Mouse (Mus musculus) limb, embryonic 14.5 days (tissue): Measurements from ENCODE around the gene Oas1h. TPM values are rescaled to one million over a fixed set of nuclear protein-coding genes. Genes with fewer than 3 reads are reported as not detected.

ENCODE experiments used
- ATAC-seq: fragments of 200-750 bp; cut with Nextera tagmentation; 2 replicates; pipeline ENCODE4 v1.8.0; 2017; ENCODE audit warnings: low read depth, moderate number of reproducible peaks, moderate TSS enrichment; ENCODE audit not compliant: low FRiP score
- DNase-seq: peaks from one replicate; pipeline ENCODE4 v3.0.0-alpha.2; 2015; ENCODE audit warnings: low spot score
- H3K27ac ChIP-seq: fragments of 300-500 bp; sonication (generic); replicated peaks from 2 replicates; pipeline ENCODE4 v1.5.1; 2014; ENCODE audit warnings: low read depth, mild to moderate bottlenecking, low read length, moderate library complexity, mixed read lengths
- H3K27me3 ChIP-seq: fragments of 300-500 bp; sonication (generic); 2 replicates; pipeline ENCODE4 v1.6.1; 2014; ENCODE audit warnings: low read length, mixed read lengths; ENCODE audit not compliant: control insufficient read depth, insufficient read depth
- H3K36me3 ChIP-seq: fragments of 300-500 bp; sonication (generic); 2 replicates; pipeline ENCODE4 v1.6.1; 2014; ENCODE audit warnings: mild to moderate bottlenecking, low read length, moderate library complexity, mixed read lengths; ENCODE audit not compliant: control insufficient read depth, insufficient read depth
- H3K4me1 ChIP-seq: fragments of 300-500 bp; sonication (generic); 2 replicates; pipeline ENCODE4 v1.6.1; 2014; ENCODE audit warnings: antibody characterized with exemption, low read length, mixed read lengths; ENCODE audit not compliant: control insufficient read depth, insufficient read depth
- H3K4me2 ChIP-seq: fragments of 300-500 bp; sonication (generic); replicated peaks from 2 replicates; pipeline ENCODE4 v1.6.1; 2014; ENCODE audit warnings: low read depth, mild to moderate bottlenecking, low read length, moderate library complexity; ENCODE audit not compliant: severe bottlenecking
- H3K4me3 ChIP-seq: fragments of 300-500 bp; sonication (generic); replicated peaks from 2 replicates; pipeline ENCODE4 v1.5.1; 2014; ENCODE audit warnings: low read length
- H3K9ac ChIP-seq: fragments of 300-500 bp; sonication (generic); 2 replicates; pipeline ENCODE4 v1.6.1; 2014; ENCODE audit warnings: mild to moderate bottlenecking, low read depth, low read length, moderate library complexity; ENCODE audit not compliant: severe bottlenecking
- H3K9me3 ChIP-seq: fragments of 300-500 bp; sonication (generic); 2 replicates; pipeline ENCODE4 v1.6.1; 2016; ENCODE audit warnings: low read length; ENCODE audit not compliant: control insufficient read depth
- POLR2A ChIP-seq: fragments of 200-500 bp; IDR thresholded peaks from 2 replicates; pipeline ENCODE4 v1.8.0; 2012; ENCODE audit warnings: inconsistent platforms, mild to moderate bottlenecking, moderate library complexity, borderline replicate concordance; ENCODE audit not compliant: insufficient read depth, insufficient read length; ENCODE audit errors: extremely low read depth
- WGBS: fragments of 180-500 bp; shearing (Covaris S2); extraction: QIAGEN DNeasy Blood & Tissue Kit; methylation state at CpG from one replicate; pipeline ENCODE4 v1.1.7; 2014; 5-methylcytosine and 5-hydroxymethylcytosine counted together
- polyA plus RNA-seq, 2 experiments: library from polyadenylated mRNA; depleted of rRNA in 1 of 2; stranded (reverse) in 1 of 2; unstranded in 1 of 2; fragments of >200 nt; fragmentation: Nextera tagmentation in 1 of 2; extraction: Ambion mirVana in 1 of 2; gene quantifications; 2 replicates each; pipeline versions ENCODE4 v1.2.1 to v1.2.3; 2012 to 2014

Gene Oas1h
- polyA plus RNA-seq (2012; rRNA removed) (not detected in 2 replicates), polyA plus RNA-seq (2014; fragmentation: Nextera tagmentation; extraction: Ambion mirVana) (not detected in 2 replicates)

DNA sequence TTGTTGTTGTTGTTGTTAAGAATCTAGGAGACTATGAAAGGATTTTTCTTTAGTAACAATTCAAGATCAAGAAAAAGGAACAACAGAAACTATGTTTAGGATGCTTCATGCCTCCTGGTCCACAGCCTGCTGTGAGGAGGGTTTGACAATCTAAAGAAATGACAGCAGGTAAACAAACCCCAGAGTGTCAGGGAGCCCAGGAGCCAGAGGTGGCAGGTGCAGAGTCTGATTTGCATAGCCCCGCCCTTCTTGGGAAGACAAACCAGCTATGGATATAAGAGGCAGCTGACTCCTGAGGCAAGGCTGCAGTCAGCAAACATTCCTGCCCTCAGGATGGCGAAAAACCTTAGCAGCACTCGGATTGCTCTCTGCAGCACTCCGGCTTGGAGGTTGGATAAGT lies at the start of gene Oas1h:
TSS of gene Oas1h (plus strand) at position 301 of the 400 bp plus-strand sequence.
- no peaks in the 10 kb centered on the region for H3K27me3 ChIP-seq
- no peaks in the 10 kb centered on the region for H3K4me1 ChIP-seq
- H3K9me3 ChIP-seq = no peaks in the 10 kb centered on the region
- no peak within 1 kb of the TSS for H3K4me3 ChIP-seq
- H3K36me3 ChIP-seq = no peaks in the 10 kb centered on the region
- WGBS = 56% methylated on average over 4 of the region's 4 CpGs
- no peak within 1 kb of the TSS for H3K4me2 ChIP-seq
- ATAC-seq (no peak), DNase-seq (no peak)
- no peak within 1 kb of the TSS for H3K27ac ChIP-seq
- no peak within 1 kb of the TSS for H3K9ac ChIP-seq
- TF ChIP-seq POLR2A = no peak

GRCm38 (mm10) chr5:120811951-120812819 lies 49.0 kb upstream of the Oas1h start, which contains the start of gene Oas1c:
TSS of gene Oas1c (minus strand) at chr5:120812514.
- peak within 1 kb of the TSS; percentile 51 for H3K9ac ChIP-seq
- no peaks in the 10 kb centered on the region for H3K9me3 ChIP-seq
- 4% methylated on average over 18 of the region's 18 CpGs for WGBS
- H3K36me3 ChIP-seq = no peaks in the 10 kb centered on the region
- peak; percentile 90 for ATAC-seq
- no peak for TF ChIP-seq POLR2A
- H3K4me1 ChIP-seq = peaks cover 4% of the 10 kb centered on the region; the same call in 1 of the 2 replicates
- H3K4me3 ChIP-seq = peak within 1 kb of the TSS; percentile 24
- DNase-seq = peak; percentile 86
- peak within 1 kb of the TSS; percentile 73 for H3K27ac ChIP-seq
- H3K4me2 ChIP-seq = peak within 1 kb of the TSS; percentile 57
- no peaks in the 10 kb centered on the region for H3K27me3 ChIP-seq

DNA sequence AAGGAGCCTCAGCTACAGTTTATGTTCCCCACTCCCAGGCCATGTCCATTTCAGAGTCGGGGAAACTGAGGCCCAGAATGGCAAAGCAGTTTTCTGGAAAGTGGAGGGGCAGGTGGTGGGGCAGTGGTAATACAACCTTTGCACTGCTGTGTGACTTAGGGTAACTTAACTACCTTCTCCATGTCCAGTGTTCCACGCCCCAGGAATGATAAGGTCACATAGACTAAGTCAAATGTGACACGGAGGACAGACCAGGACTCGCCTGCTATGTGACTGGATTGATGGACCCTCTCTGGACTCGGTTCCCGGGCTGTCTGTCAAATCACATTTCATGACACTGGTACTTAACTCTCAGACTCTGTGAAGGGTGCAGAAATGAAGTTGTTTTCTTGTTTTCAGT lies 48.2 kb upstream of the Oas1h start:
- DNase-seq = no peak
- 85% methylated on average over 6 of the region's 6 CpGs for WGBS
- H3K4me3 ChIP-seq = peak overlapping the region; percentile 24
- H3K27ac ChIP-seq = no peak overlapping the region
- H3K9ac ChIP-seq = peak overlapping the region; percentile 1; the same call in 1 of the 2 replicates
- ATAC-seq = no peak
- H3K27me3 ChIP-seq = no peaks in the 10 kb centered on the region
- no peak for TF ChIP-seq POLR2A
- no peaks in the 10 kb centered on the region for H3K36me3 ChIP-seq
- H3K4me1 ChIP-seq = peaks cover 4% of the 10 kb centered on the region; the same call in 1 of the 2 replicates
- no peaks in the 10 kb centered on the region for H3K9me3 ChIP-seq
- peak overlapping the region; percentile 57 for H3K4me2 ChIP-seq

- peaks cover 10% of the 10 kb centered on the region; the same call in 1 of the 2 replicates for H3K9me3 ChIP-seq
- DNase-seq = no peak
- H3K36me3 ChIP-seq = no peaks in the 10 kb centered on the region
- no peak for TF ChIP-seq POLR2A
- H3K4me1 ChIP-seq = peaks cover 4% of the 10 kb centered on the region; the same call in 1 of the 2 replicates
- no peak overlapping the region for H3K9ac ChIP-seq
- H3K27me3 ChIP-seq = no peaks in the 10 kb centered on the region
- no peak overlapping the region for H3K27ac ChIP-seq
- no peak for ATAC-seq
- 48% methylated on average over 3 of the region's 3 CpGs for WGBS
- H3K4me2 ChIP-seq = no peak overlapping the region
- no peak overlapping the region for H3K4me3 ChIP-seq
Measured at GRCm38 (mm10) chr5:120815949-120816348, 45.3 kb upstream of the Oas1h start.

GRCm38 (mm10) chr5:120818999-120819398 lies 42.2 kb upstream of the Oas1h start:
- H3K9ac ChIP-seq = no peak overlapping the region

More at GRCm38 (mm10) chr5:120818999-120819398, 42.2 kb upstream of the Oas1h start:
- Histone ChIP-seq H3K27ac (no peak overlapping the region), H3K9me3 (peaks cover 10% of the 10 kb centered on the region; the same call in 1 of the 2 replicates), H3K36me3 (no peaks in the 10 kb centered on the region), H3K4me2 (no peak overlapping the region), H3K4me1 (no peaks in the 10 kb centered on the region), H3K27me3 (no peaks in the 10 kb centered on the region), H3K4me3 (no peak overlapping the region)
- DNase-seq (no peak), ATAC-seq (no peak)
- TF ChIP-seq POLR2A = no peak
